Mouse (Mus musculus) spleen, adult 2 months (tissue): ENCODE measurements around the gene Gm20388.

Source experiments
- CTCF ChIP-seq: fragments of 200-500 bp; IDR thresholded peaks from 2 replicates; pipeline ENCODE4 v1.5.1; 2011; ENCODE audit warnings: mild to moderate bottlenecking, inconsistent platforms; ENCODE audit not compliant: insufficient read depth, insufficient read length, insufficient replicate concordance; ENCODE audit errors: extremely low read depth
- POLR2A ChIP-seq: fragments of 200-500 bp; IDR thresholded peaks from 2 replicates; pipeline ENCODE4 v1.6.1; 2011; ENCODE audit warnings: low read depth, low read length, inconsistent platforms

- no peak for TF ChIP-seq POLR2A
- TF ChIP-seq CTCF, result no peak
Observed at GRCm38 (mm10) chr8:120425199-120425941, 514.7 kb downstream of the Gm20388 start.
